Mouse (Mus musculus) intestine, embryonic 14.5 days (tissue): Measurements from ENCODE around the gene Wdr72. TPM values are rescaled to one million over a fixed set of nuclear protein-coding genes. Genes with fewer than 3 reads are reported as not detected.
A peak's percentile ranks its signal among the peaks of the same experiment; 100 is the strongest.

Experiments used
- ATAC-seq: fragments of 200-750 bp; cut with Nextera tagmentation; replicated peaks from 2 replicates; pipeline ENCODE4 v1.8.0; 2017; ENCODE audit warnings: low read depth, moderate number of reproducible peaks, moderate TSS enrichment, moderate library complexity; ENCODE audit not compliant: low FRiP score, low TSS enrichment
- DNase-seq: peaks from one replicate; pipeline ENCODE4 v3.0.0-alpha.2; 2018; ENCODE audit warnings: low spot score
- H3K27ac ChIP-seq: fragments of 300-500 bp; sonication (generic); 2 replicates; pipeline ENCODE4 v1.5.1; 2014; ENCODE audit warnings: low read depth, mild to moderate bottlenecking, control low read depth
- H3K27me3 ChIP-seq: fragments of 300-500 bp; sonication (generic); replicated peaks from 2 replicates; pipeline ENCODE4 v1.6.1; 2014; ENCODE audit warnings: low read length, control low read depth; ENCODE audit not compliant: control insufficient read depth, insufficient read depth
- H3K36me3 ChIP-seq: fragments of 300-500 bp; sonication (generic); 2 replicates; pipeline ENCODE4 v1.6.1; 2014; ENCODE audit warnings: low read length, control low read depth; ENCODE audit not compliant: control insufficient read depth, insufficient read depth
- H3K4me1 ChIP-seq: fragments of 300-500 bp; sonication (generic); replicated peaks from 2 replicates; pipeline ENCODE4 v1.6.1; 2014; ENCODE audit warnings: low read length, control low read depth, mixed read lengths; ENCODE audit not compliant: control insufficient read depth, insufficient read depth
- H3K4me2 ChIP-seq: fragments of 300-500 bp; sonication (generic); 2 replicates; pipeline ENCODE4 v1.6.1; 2014; ENCODE audit warnings: low read length
- H3K4me3 ChIP-seq: fragments of 300-500 bp; sonication (generic); 2 replicates; pipeline ENCODE4 v1.5.1; 2014; ENCODE audit warnings: low read depth, low read length, control low read depth, mixed read lengths
- H3K9ac ChIP-seq: fragments of 300-500 bp; sonication (generic); 2 replicates; pipeline ENCODE4 v1.6.1; 2014; ENCODE audit warnings: mild to moderate bottlenecking, low read length
- H3K9me3 ChIP-seq: fragments of 300-500 bp; sonication (generic); 2 replicates; pipeline ENCODE4 v1.6.1; 2016; ENCODE audit warnings: low read length, control low read depth; ENCODE audit not compliant: control insufficient read depth
- WGBS: fragments of 180-500 bp; shearing (Covaris S2); extraction: QIAGEN DNeasy Blood & Tissue Kit; methylation state at CpG from one replicate; pipeline ENCODE4 v1.1.7; 2014; 5-methylcytosine and 5-hydroxymethylcytosine counted together
- polyA plus RNA-seq: library from polyadenylated mRNA; unstranded; fragments of >200 nt; fragmentation: Nextera tagmentation; extraction: Ambion mirVana; gene quantifications from 2 replicates; pipeline ENCODE4 v1.2.1, GENCODE M21; 2014

Gene Wdr72
- polyA plus RNA-seq, 1 experiment from 2014 or later = 0.24 TPM

DNA sequence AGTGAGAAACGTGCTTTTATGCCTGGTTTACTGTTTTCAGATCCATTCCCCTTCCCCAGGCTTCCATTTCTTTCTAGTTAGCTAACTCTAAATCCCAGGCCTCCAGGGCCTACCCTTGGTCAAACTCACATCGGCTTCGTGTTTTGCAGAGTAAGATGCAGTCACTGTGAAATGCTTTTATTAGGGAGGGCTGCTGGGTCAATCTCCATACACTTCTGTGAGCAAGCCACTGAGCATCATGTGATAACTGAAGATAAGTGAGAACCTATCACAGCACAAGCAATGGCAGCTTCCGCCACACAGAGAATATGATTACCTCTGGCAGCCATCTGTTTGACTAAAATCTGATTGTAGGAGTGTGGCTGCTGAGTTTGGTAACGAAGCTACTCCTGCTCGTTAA is 59.7 kb downstream of the Wdr72 start:
- Histone ChIP-seq H3K27ac (no peak overlapping the region), H3K27me3 (no peaks in the 10 kb centered on the region), H3K36me3 (no peaks in the 10 kb centered on the region), H3K4me2 (no peak overlapping the region), H3K9me3 (no peaks in the 10 kb centered on the region), H3K9ac (no peak overlapping the region), H3K4me3 (no peak overlapping the region), H3K4me1 (no peaks in the 10 kb centered on the region)
- ATAC-seq (no peak), DNase-seq (no peak)
- 72% methylated on average over 6 of the region's 6 CpGs for WGBS

- DNase-seq (no peak), ATAC-seq (no peak)
- H3K9me3 ChIP-seq = no peaks in the 10 kb centered on the region
- WGBS = 39% methylated on average over 16 of the region's 16 CpGs
- H3K36me3 ChIP-seq = no peaks in the 10 kb centered on the region
- H3K4me1 ChIP-seq = 0 out of 2 replicates have a peak, but pooled peaks cover 5% of the 10 kb centered on the region
- no peak overlapping the region for H3K27ac ChIP-seq
- H3K4me2 ChIP-seq = peak overlapping the region; percentile 20; the same call in 1 of the 2 replicates
- no peaks in the 10 kb centered on the region for H3K27me3 ChIP-seq
- H3K9ac ChIP-seq = no peak overlapping the region
- no peak overlapping the region for H3K4me3 ChIP-seq
These were observed 76.7 kb downstream of the Wdr72 start for GRCm38 (mm10) chr9:74186748-74187400.

- H3K9ac ChIP-seq = no peak overlapping the region
- no peaks in the 10 kb centered on the region for H3K36me3 ChIP-seq
- H3K4me3 ChIP-seq = no peak overlapping the region
- 66% methylated on average over 8 of the region's 8 CpGs for WGBS
- peak overlapping the region; percentile 20; the same call in 1 of the 2 replicates for H3K4me2 ChIP-seq
- 0 out of 2 replicates have a peak, but pooled peaks cover 5% of the 10 kb centered on the region for H3K4me1 ChIP-seq
- ATAC-seq = no peak
- H3K27me3 ChIP-seq = no peaks in the 10 kb centered on the region
- DNase-seq = no peak
- H3K9me3 ChIP-seq = no peaks in the 10 kb centered on the region
- no peak overlapping the region for H3K27ac ChIP-seq
These were observed 77.4 kb downstream of the Wdr72 start for GRCm38 (mm10) chr9:74187401-74188029.

DNA sequence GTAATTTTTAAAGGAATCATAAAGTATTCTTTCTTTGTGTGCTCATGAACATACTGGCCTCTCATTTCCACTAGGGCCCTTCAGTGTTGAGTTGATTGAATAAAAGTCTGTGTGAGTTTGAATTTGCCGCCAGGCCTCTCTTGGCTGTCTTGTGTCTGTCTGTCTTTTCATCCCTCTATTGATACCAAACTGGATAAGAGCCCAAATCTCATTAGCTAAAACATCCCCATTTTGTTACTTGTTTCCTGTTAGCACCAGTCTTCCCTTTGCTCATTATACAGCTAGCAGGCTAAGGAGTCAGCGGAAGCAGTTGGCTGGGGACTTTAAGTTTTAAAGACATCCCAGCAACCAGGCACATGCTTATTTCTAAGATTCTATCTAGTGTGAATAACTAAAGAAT is 84.7 kb downstream of the Wdr72 start:
- WGBS = 91% methylated on average over 2 of the region's 2 CpGs
- H3K9ac ChIP-seq = no peak overlapping the region
- no peak for ATAC-seq

GRCm38 (mm10) chr9:74228272-74228671 is 118.1 kb downstream of the Wdr72 start:
- ATAC-seq (no peak), DNase-seq (no peak)
- H3K9me3 ChIP-seq = no peaks in the 10 kb centered on the region
- WGBS = 69% methylated on average over 6 of the region's 6 CpGs
- H3K27ac ChIP-seq = no peak overlapping the region
- H3K27me3 ChIP-seq = no peaks in the 10 kb centered on the region
- no peak overlapping the region for H3K9ac ChIP-seq
- H3K4me1 ChIP-seq = no peaks in the 10 kb centered on the region; the same call in 1 of the 2 replicates
- H3K4me3 ChIP-seq = no peak overlapping the region
- H3K36me3 ChIP-seq = no peaks in the 10 kb centered on the region
- H3K4me2 ChIP-seq = no peak overlapping the region

More for the DNA sequence above, 84.7 kb downstream of the Wdr72 start:
- Histone ChIP-seq H3K4me2 (no peak overlapping the region), H3K4me1 (no peaks in the 10 kb centered on the region), H3K9me3 (no peaks in the 10 kb centered on the region), H3K36me3 (no peaks in the 10 kb centered on the region), H3K4me3 (no peak overlapping the region), H3K27ac (no peak overlapping the region), H3K27me3 (no peaks in the 10 kb centered on the region)
- no peak for DNase-seq

DNA sequence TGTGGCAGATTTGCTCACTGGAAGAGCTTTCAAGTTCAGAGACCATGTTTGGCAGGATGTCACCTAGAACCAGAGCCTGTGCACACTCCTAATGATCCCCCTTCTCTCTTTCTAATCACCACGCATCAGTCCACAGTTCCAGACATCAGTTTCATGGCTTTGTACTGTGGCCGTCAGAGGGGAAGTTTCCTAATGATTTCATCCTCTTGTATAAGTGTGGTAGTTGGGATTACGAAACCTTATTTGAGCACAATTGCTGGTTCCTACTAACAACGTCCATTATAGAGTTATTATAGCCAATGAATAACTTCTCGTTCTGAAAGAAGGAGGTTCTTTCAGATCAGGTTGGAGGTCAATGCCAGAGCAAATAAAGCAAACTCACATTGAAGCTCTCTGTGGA is 131.1 kb downstream of the Wdr72 start:
- H3K9ac ChIP-seq = no peak overlapping the region
- no peak overlapping the region for H3K27ac ChIP-seq
- H3K9me3 ChIP-seq = no peaks in the 10 kb centered on the region
- WGBS = 69% methylated on average over 5 of the region's 5 CpGs
- no peaks in the 10 kb centered on the region for H3K36me3 ChIP-seq
- ATAC-seq (no peak), DNase-seq (no peak)
- no peak overlapping the region for H3K4me2 ChIP-seq
- H3K4me3 ChIP-seq = no peak overlapping the region
- no peaks in the 10 kb centered on the region for H3K4me1 ChIP-seq
- no peaks in the 10 kb centered on the region for H3K27me3 ChIP-seq

DNA sequence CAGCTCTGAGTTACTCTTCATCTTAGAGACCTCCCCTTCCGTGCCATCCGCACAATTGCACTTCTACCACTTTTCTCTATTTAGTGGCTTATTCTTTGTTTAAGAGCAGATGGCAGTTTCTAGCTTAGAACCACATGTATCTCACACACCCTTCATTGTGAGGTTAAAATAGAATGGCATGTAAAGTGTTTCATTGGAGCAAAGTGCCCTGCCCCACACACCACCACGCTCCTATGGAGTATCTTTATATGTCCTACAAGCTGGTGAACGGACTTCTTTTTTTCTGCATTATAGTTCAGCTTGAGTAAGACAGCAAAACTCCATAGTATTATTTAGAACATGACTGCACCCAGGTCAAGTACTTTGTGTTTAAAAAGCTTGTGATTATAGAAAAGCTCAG is 137.9 kb downstream of the Wdr72 start:
- no peaks in the 10 kb centered on the region for H3K36me3 ChIP-seq
- no peak for ATAC-seq
- 71% methylated on average over 4 of the region's 4 CpGs for WGBS
- no peak for DNase-seq
- no peaks in the 10 kb centered on the region for H3K4me1 ChIP-seq
- no peaks in the 10 kb centered on the region for H3K27me3 ChIP-seq
- no peak overlapping the region for H3K4me2 ChIP-seq
- no peak overlapping the region for H3K4me3 ChIP-seq
- no peak overlapping the region for H3K27ac ChIP-seq
- H3K9me3 ChIP-seq = no peaks in the 10 kb centered on the region
- H3K9ac ChIP-seq = no peak overlapping the region

GRCm38 (mm10) chr9:74249486-74249885 is 139.3 kb downstream of the Wdr72 start:
- 69% methylated on average over 1 of the region's 1 CpGs for WGBS
- no peak overlapping the region for H3K9ac ChIP-seq
- H3K4me1 ChIP-seq = no peaks in the 10 kb centered on the region
- H3K27ac ChIP-seq = no peak overlapping the region
- DNase-seq (no peak), ATAC-seq (no peak)
- no peaks in the 10 kb centered on the region for H3K36me3 ChIP-seq
- no peak overlapping the region for H3K4me3 ChIP-seq
- H3K27me3 ChIP-seq = no peaks in the 10 kb centered on the region
- H3K9me3 ChIP-seq = no peaks in the 10 kb centered on the region
- H3K4me2 ChIP-seq = no peak overlapping the region

GRCm38 (mm10) chr9:74250522-74250921 is 140.4 kb downstream of the Wdr72 start:
- no peaks in the 10 kb centered on the region for H3K36me3 ChIP-seq
- H3K4me2 ChIP-seq = no peak overlapping the region
- WGBS = 62% methylated on average over 1 of the region's 1 CpGs

More at GRCm38 (mm10) chr9:74250522-74250921, 140.4 kb downstream of the Wdr72 start:
- ATAC-seq (no peak), DNase-seq (no peak)
- Histone ChIP-seq H3K27me3 (no peaks in the 10 kb centered on the region), H3K27ac (no peak overlapping the region), H3K4me1 (no peaks in the 10 kb centered on the region), H3K9ac (no peak overlapping the region), H3K9me3 (no peaks in the 10 kb centered on the region), H3K4me3 (no peak overlapping the region)
